Mouse (Mus musculus) subcutaneous adipose tissue, adult 2 months (tissue): ENCODE results near the gene Nrl. TPM values are rescaled to one million over a fixed set of nuclear protein-coding genes. Genes with fewer than 3 reads are reported as not detected.

ENCODE experiments used
- polyA plus RNA-seq: library from polyadenylated mRNA; depleted of rRNA; stranded (reverse); fragments of >200 nt; gene quantifications from 2 replicates; pipeline ENCODE4 v1.2.3, GENCODE M21; 2012; ENCODE audit warnings: low replicate concordance; rRNA removed

Gene Nrl
- polyA plus RNA-seq = not detected in 2 replicates

GRCm38 (mm10) chr14:55524785-55525184 is at the start of gene Nrl:
Gene Nrl, minus strand, starts transcription at chr14:55524981.

GRCm38 (mm10) chr14:55560202-55561073 is 35.7 kb upstream of the Nrl start, which contains the start of gene A730061H03Rik:
Gene A730061H03Rik, minus strand, starts transcription at chr14:55560406.

GRCm38 (mm10) chr14:55559799-55560201 is 35.0 kb upstream of the Nrl start, which contains the start of gene Dcaf11:
Gene Dcaf11, plus strand, starts transcription at chr14:55560006.

GRCm38 (mm10) chr14:55540067-55540786 is 15.4 kb upstream of the Nrl start, which contains the start of gene Pck2:
Gene Pck2, plus strand, starts transcription at chr14:55540266.

GRCm38 (mm10) chr14:55510125-55510731 is 14.6 kb downstream of the Nrl start, which contains the start of gene Cpne6:
Gene Cpne6, plus strand, starts transcription at chr14:55510445.

GRCm38 (mm10) chr14:55490361-55491201 is 34.2 kb downstream of the Nrl start, which contains the start of gene Carmil3:
Gene Carmil3, plus strand, starts transcription at chr14:55490651.

GRCm38 (mm10) chr14:55478651-55479599 is 45.9 kb downstream of the Nrl start, which contains the start of gene Dhrs4:
Gene Dhrs4, plus strand, starts transcription at chr14:55478758.

Other genes starting within 250 kb of the Nrl start
- gene Dhrs4, start 46.2 kb downstream of the Nrl start, polyA plus RNA-seq = 57.4 and 80.1 TPM in 2 replicates
- gene Carmil3, start 34.3 kb downstream of the Nrl start, polyA plus RNA-seq = 2.1 and 9.4 TPM in 2 replicates
- 0.08 and 0.19 TPM in 2 replicates for gene Cpne6, start 14.5 kb downstream of the Nrl start, polyA plus RNA-seq
- 44.1 and 72.2 TPM in 2 replicates for gene Pck2, start 15.3 kb upstream of the Nrl start, polyA plus RNA-seq
- gene Dcaf11, start 35.0 kb upstream of the Nrl start, polyA plus RNA-seq = 79.4 and 81.9 TPM in 2 replicates
- gene A730061H03Rik, start 35.4 kb upstream of the Nrl start, polyA plus RNA-seq = 2.9 and 3.1 TPM in 2 replicates
- gene Fitm1, start 50.6 kb upstream of the Nrl start, polyA plus RNA-seq = 0.68 and 2.5 TPM in 2 replicates
- gene Psme1, start 53.1 kb upstream of the Nrl start, polyA plus RNA-seq = 111 and 123 TPM in 2 replicates
- 34.6 and 113 TPM in 2 replicates for gene Emc9, start 60.3 kb upstream of the Nrl start, polyA plus RNA-seq
- 133 and 138 TPM in 2 replicates for gene Psme2, start 66.1 kb upstream of the Nrl start, polyA plus RNA-seq
- 27.9 and 42.1 TPM in 2 replicates for gene Rnf31, start 66.7 kb upstream of the Nrl start, polyA plus RNA-seq
- gene Irf9, start 78.6 kb upstream of the Nrl start, polyA plus RNA-seq = 39.3 and 81.5 TPM in 2 replicates
- 0.10 and 23.9 TPM in 2 replicates for gene Rec8, start 93.1 kb upstream of the Nrl start, polyA plus RNA-seq
- 115 and 240 TPM in 2 replicates for gene Ipo4, start 111.0 kb upstream of the Nrl start, polyA plus RNA-seq
- gene Gm49378, start 112.9 kb upstream of the Nrl start, polyA plus RNA-seq = 1.3 and 8.1 TPM in 2 replicates
- gene Tm9sf1, start 118.8 kb upstream of the Nrl start, polyA plus RNA-seq = 73.5 and 94.8 TPM in 2 replicates
- 0.77 and 1.5 TPM in 2 replicates for gene Tssk4, start 125.2 kb upstream of the Nrl start, polyA plus RNA-seq
- gene Mdp1, start 135.5 kb upstream of the Nrl start, polyA plus RNA-seq = 31.3 and 35.2 TPM in 2 replicates
- gene Gmpr2, start 147.0 kb upstream of the Nrl start, polyA plus RNA-seq = 28.6 and 31.3 TPM in 2 replicates
- 292 and 416 TPM in 2 replicates for gene Nedd8, start 147.1 kb upstream of the Nrl start, polyA plus RNA-seq
- 12.3 and 17.1 TPM in 2 replicates for gene Tinf2, start 156.8 kb upstream of the Nrl start, polyA plus RNA-seq
- gene Tgm1, start 188.9 kb upstream of the Nrl start, polyA plus RNA-seq = 0.60 and 2.2 TPM in 2 replicates
- gene Rabggta, start 197.3 kb upstream of the Nrl start, polyA plus RNA-seq = 34.6 and 47.9 TPM in 2 replicates
- 95.6 and 110 TPM in 2 replicates for gene Dhrs1, start 220.7 kb upstream of the Nrl start, polyA plus RNA-seq
- 14.6 and 30.0 TPM in 2 replicates for gene Nop9, start 220.7 kb upstream of the Nrl start, polyA plus RNA-seq
- 2.5 and 4.1 TPM in 2 replicates for gene Cideb, start 233.5 kb upstream of the Nrl start, polyA plus RNA-seq
- gene Ltb4r2, start 236.4 kb upstream of the Nrl start, polyA plus RNA-seq = 0.06 and 0.14 TPM in 2 replicates
- 2.3 and 4.5 TPM in 2 replicates for gene Ltb4r1, start 241.0 kb upstream of the Nrl start, polyA plus RNA-seq